Mouse (Mus musculus): ENCODE results near the gene Nek6. TPM values are rescaled to one million over a fixed set of nuclear protein-coding genes. Genes with fewer than 3 reads are reported as not detected.

Gene Nek6
- polyA plus RNA-seq, 1 experiment from 2014 or later: 58.8 TPM

- no peaks in the 10 kb centered on the region for H3K36me3 ChIP-seq
- peak overlapping the region; percentile 84 for H3K4me3 ChIP-seq
- peaks cover 57% of the 10 kb centered on the region for H3K4me1 ChIP-seq (replicated peaks)
- H3K4me2 ChIP-seq: peak overlapping the region; percentile 75
- H3K9ac ChIP-seq: peak overlapping the region; percentile 91
- peak; percentile 12; the same call in 1 of the 2 replicates for ATAC-seq (ENCODE audit: low read depth)
- 12% methylated on average over 16 of the region's 16 CpGs for WGBS
- no peaks in the 10 kb centered on the region; the same call in 1 of the 2 replicates for H3K27me3 ChIP-seq
- peak overlapping the region; percentile 85 for H3K27ac ChIP-seq (replicated peaks)
- H3K9me3 ChIP-seq: no peaks in the 10 kb centered on the region
Measured at GRCm38 (mm10) chr2:38512308-38513182, 1.1 kb downstream of the Nek6 start.

GRCm38 (mm10) chr2:38513183-38513529 is 1.7 kb downstream of the Nek6 start:
- H3K9ac ChIP-seq: peak overlapping the region; percentile 91; the same call in 1 of the 2 replicates
- 72% methylated on average over 2 of the region's 2 CpGs for WGBS
- H3K9me3 ChIP-seq: no peaks in the 10 kb centered on the region
- no peak for ATAC-seq (ENCODE audit: low read depth)
- peak overlapping the region; percentile 75 for H3K4me2 ChIP-seq
- H3K27ac ChIP-seq (replicated peaks): peak overlapping the region; percentile 85
- peaks cover 57% of the 10 kb centered on the region for H3K4me1 ChIP-seq (replicated peaks)
- H3K36me3 ChIP-seq: no peaks in the 10 kb centered on the region
- H3K4me3 ChIP-seq: peak overlapping the region; percentile 84
- no peaks in the 10 kb centered on the region; the same call in 1 of the 2 replicates for H3K27me3 ChIP-seq

DNA sequence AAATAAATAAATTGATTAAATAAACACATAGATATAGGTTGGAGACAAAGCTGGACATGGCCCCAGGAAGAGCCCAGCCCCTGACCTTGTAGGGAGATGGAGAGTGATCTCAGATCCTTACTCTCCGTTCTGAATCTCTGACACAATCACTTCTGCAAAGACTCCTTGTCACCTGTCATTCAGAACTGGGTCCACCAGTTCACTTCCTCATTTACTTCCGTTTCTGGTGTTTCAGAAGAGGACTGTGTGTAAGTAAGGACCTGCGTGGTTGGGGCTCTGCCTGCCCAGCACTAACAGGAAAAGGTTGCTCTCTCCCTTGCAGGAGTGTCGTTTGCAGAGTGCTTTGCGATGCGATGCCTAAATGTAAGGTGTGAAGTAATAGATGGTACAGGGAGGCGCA is 3.0 kb downstream of the Nek6 start:
- Histone ChIP-seq H3K4me1 (replicated peaks) (peaks cover 57% of the 10 kb centered on the region), H3K36me3 (no peaks in the 10 kb centered on the region), H3K9ac (no peak overlapping the region), H3K4me2 (no peak overlapping the region), H3K27me3 (no peaks in the 10 kb centered on the region; the same call in 1 of the 2 replicates), H3K9me3 (no peaks in the 10 kb centered on the region), H3K4me3 (no peak overlapping the region), H3K27ac (replicated peaks) (no peak overlapping the region)
- ATAC-seq (ENCODE audit: low read depth): no peak
- WGBS: 79% methylated on average over 7 of the region's 7 CpGs

- WGBS: 12% methylated on average over 6 of the region's 6 CpGs
- H3K9me3 ChIP-seq: no peaks in the 10 kb centered on the region
- H3K4me1 ChIP-seq (replicated peaks): peaks cover 66% of the 10 kb centered on the region
- H3K4me2 ChIP-seq: peak overlapping the region; percentile 13; the same call in 1 of the 2 replicates
- no peaks in the 10 kb centered on the region for H3K36me3 ChIP-seq
- peak overlapping the region; percentile 62 for H3K27ac ChIP-seq (replicated peaks)
- H3K27me3 ChIP-seq: no peaks in the 10 kb centered on the region; the same call in 1 of the 2 replicates
- H3K4me3 ChIP-seq: no peak overlapping the region
- 0 out of 2 replicates have a peak overlapping the region, but pooled peaks have one; percentile 17 for H3K9ac ChIP-seq
- ATAC-seq (ENCODE audit: low read depth): no peak
Measured at GRCm38 (mm10) chr2:38515446-38515845, 4.0 kb downstream of the Nek6 start.

DNA sequence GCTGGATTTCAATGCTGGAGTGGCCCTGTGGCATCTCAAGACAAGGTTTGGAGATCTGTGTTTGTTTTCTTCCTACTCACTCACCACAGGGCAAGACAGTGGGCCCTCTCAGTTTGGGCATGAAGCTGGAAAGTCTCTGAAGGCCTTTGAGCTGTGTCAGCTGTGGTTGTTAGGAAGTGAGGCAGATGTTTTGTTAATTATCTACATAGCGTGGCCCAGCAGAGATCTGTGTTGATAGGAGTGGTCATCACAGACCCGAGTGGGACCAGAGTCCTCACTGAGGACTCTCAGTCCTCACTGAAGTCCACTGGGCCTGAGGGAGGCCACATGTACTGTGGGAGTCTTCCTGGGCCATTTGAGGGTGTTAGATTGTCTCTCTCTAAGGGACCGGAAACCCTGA is 5.0 kb downstream of the Nek6 start:
- no peaks in the 10 kb centered on the region; the same call in 1 of the 2 replicates for H3K27me3 ChIP-seq
- no peak overlapping the region for H3K4me2 ChIP-seq
- H3K4me3 ChIP-seq: no peak overlapping the region
- no peak overlapping the region for H3K9ac ChIP-seq
- H3K4me1 ChIP-seq (replicated peaks): peaks cover 73% of the 10 kb centered on the region
- WGBS: 84% methylated on average over 3 of the region's 3 CpGs
- H3K9me3 ChIP-seq: no peaks in the 10 kb centered on the region
- no peaks in the 10 kb centered on the region for H3K36me3 ChIP-seq
- H3K27ac ChIP-seq (replicated peaks): no peak overlapping the region
- ATAC-seq (ENCODE audit: low read depth): no peak

- Histone ChIP-seq H3K9ac (no peak overlapping the region), H3K4me1 (replicated peaks) (peaks cover 76% of the 10 kb centered on the region)
- 76% methylated on average over 6 of the region's 6 CpGs for WGBS
Measured at GRCm38 (mm10) chr2:38517045-38517444, 5.6 kb downstream of the Nek6 start.

DNA sequence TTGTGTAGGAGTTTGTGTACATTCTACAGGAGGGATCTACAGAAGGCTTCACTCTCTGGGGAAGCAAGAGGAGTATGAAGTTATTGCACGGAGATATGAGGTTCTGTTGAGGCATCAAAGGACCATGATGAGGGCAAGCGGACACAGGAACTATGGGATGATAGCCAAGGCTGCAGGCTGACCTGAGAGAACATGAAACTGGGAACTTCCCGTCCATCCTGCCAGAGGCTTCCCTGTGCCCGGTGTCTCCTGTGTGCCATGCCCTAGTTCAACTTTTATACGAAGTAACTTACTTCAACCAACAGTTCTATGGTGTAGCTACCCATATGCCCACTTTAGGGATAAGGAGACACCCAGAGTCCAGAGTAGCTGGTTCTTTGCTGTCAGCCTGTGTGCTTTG is 7.3 kb downstream of the Nek6 start:
- no peak for ATAC-seq (ENCODE audit: low read depth)
- WGBS: 95% methylated on average over 5 of the region's 5 CpGs
- H3K4me1 ChIP-seq (replicated peaks): peaks cover 69% of the 10 kb centered on the region
- no peak overlapping the region for H3K4me3 ChIP-seq
- no peaks in the 10 kb centered on the region for H3K9me3 ChIP-seq
- H3K27me3 ChIP-seq: no peaks in the 10 kb centered on the region
- no peak overlapping the region for H3K27ac ChIP-seq (replicated peaks)
- H3K36me3 ChIP-seq: no peaks in the 10 kb centered on the region
- H3K4me2 ChIP-seq: no peak overlapping the region
- no peak overlapping the region for H3K9ac ChIP-seq

More at GRCm38 (mm10) chr2:38517045-38517444, 5.6 kb downstream of the Nek6 start:
- Histone ChIP-seq H3K36me3 (no peaks in the 10 kb centered on the region), H3K4me3 (no peak overlapping the region), H3K9me3 (no peaks in the 10 kb centered on the region), H3K4me2 (no peak overlapping the region), H3K27me3 (no peaks in the 10 kb centered on the region; the same call in 1 of the 2 replicates), H3K27ac (replicated peaks) (no peak overlapping the region)
- no peak for ATAC-seq (ENCODE audit: low read depth)

DNA sequence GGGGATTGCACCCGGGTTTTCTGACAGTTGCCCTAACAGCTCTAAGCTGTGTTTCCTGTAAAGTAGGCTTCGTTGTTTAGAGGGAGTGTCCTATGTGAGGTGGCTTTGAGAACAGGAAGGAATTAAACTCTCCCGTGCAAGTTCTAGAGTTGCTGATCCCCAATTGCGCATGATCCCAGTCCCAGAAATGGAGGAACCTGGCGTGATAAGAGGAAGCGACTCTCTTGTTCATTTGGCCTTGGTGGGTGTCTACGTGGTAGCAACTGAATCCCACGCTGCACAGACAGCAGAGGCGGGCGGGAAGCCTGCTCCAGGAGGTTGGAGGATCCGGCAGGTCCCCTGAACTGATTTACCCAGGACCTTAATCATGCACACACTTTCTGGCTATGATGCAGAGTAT is 8.5 kb downstream of the Nek6 start:
- H3K4me3 ChIP-seq: no peak overlapping the region
- ATAC-seq (ENCODE audit: low read depth): no peak
- H3K27me3 ChIP-seq: no peaks in the 10 kb centered on the region
- no peak overlapping the region for H3K9ac ChIP-seq
- 0 out of 2 replicates have a peak overlapping the region, but pooled peaks have one; percentile 7 for H3K27ac ChIP-seq (replicated peaks)
- peaks cover 56% of the 10 kb centered on the region for H3K4me1 ChIP-seq (replicated peaks)
- H3K9me3 ChIP-seq: no peaks in the 10 kb centered on the region
- no peaks in the 10 kb centered on the region for H3K36me3 ChIP-seq
- H3K4me2 ChIP-seq: no peak overlapping the region
- WGBS: 82% methylated on average over 11 of the region's 11 CpGs

GRCm38 (mm10) chr2:38521618-38522017 is 10.2 kb downstream of the Nek6 start:
- no peak overlapping the region for H3K4me3 ChIP-seq
- H3K9me3 ChIP-seq: no peaks in the 10 kb centered on the region
- no peak overlapping the region for H3K4me2 ChIP-seq
- no peaks in the 10 kb centered on the region for H3K36me3 ChIP-seq
- peak; percentile 37; the same call in 1 of the 2 replicates for ATAC-seq (ENCODE audit: low read depth)
- H3K4me1 ChIP-seq (replicated peaks): peaks cover 52% of the 10 kb centered on the region
- no peak overlapping the region for H3K9ac ChIP-seq
- WGBS: 71% methylated on average over 12 of the region's 12 CpGs
- no peaks in the 10 kb centered on the region for H3K27me3 ChIP-seq
- peak overlapping the region; percentile 46; the same call in 1 of the 2 replicates for H3K27ac ChIP-seq (replicated peaks)

- Histone ChIP-seq H3K4me1 (replicated peaks) (peaks cover 46% of the 10 kb centered on the region), H3K36me3 (no peaks in the 10 kb centered on the region), H3K4me2 (no peak overlapping the region), H3K9me3 (no peaks in the 10 kb centered on the region), H3K4me3 (no peak overlapping the region), H3K27me3 (no peaks in the 10 kb centered on the region), H3K9ac (no peak overlapping the region), H3K27ac (replicated peaks) (peak overlapping the region; percentile 28; the same call in 1 of the 2 replicates)
- 75% methylated on average over 2 of the region's 2 CpGs for WGBS
- no peak for ATAC-seq (ENCODE audit: low read depth)
Measured at GRCm38 (mm10) chr2:38522354-38522753, 10.9 kb downstream of the Nek6 start.

GRCm38 (mm10) chr2:38523781-38524445 is 12.5 kb downstream of the Nek6 start:
- 81% methylated on average over 10 of the region's 10 CpGs for WGBS
- no peak overlapping the region for H3K4me3 ChIP-seq
- no peak overlapping the region for H3K27ac ChIP-seq (replicated peaks)
- no peak overlapping the region for H3K9ac ChIP-seq
- H3K27me3 ChIP-seq: no peaks in the 10 kb centered on the region
- no peak for ATAC-seq (ENCODE audit: low read depth)
- no peak overlapping the region for H3K4me2 ChIP-seq
- H3K4me1 ChIP-seq (replicated peaks): peaks cover 46% of the 10 kb centered on the region
- no peaks in the 10 kb centered on the region for H3K36me3 ChIP-seq
- H3K9me3 ChIP-seq: no peaks in the 10 kb centered on the region

DNA sequence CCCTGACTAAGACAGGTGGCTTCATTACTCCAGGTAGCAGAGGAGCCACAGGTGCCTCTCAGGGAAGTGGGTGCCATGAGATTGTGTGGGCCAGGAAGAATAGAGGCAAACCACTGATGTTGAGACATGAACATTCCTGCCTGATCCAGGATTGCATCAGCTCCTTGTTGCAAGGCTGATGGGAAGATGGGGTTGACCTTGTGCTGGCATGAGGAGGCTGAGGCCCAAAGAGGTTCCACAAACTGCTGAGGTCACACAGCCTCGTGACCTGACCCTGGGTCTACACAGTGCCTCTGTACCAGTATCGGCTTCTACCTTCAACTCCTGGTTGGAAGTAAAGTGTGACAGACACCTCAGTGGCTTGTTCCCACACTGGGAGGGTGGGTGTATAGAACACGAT is 13.6 kb downstream of the Nek6 start:
- ATAC-seq (ENCODE audit: low read depth): no peak
- no peak overlapping the region for H3K4me3 ChIP-seq
- 90% methylated on average over 3 of the region's 3 CpGs for WGBS

More for the DNA sequence above, 13.6 kb downstream of the Nek6 start:
- Histone ChIP-seq H3K27ac (replicated peaks) (no peak overlapping the region), H3K9me3 (no peaks in the 10 kb centered on the region), H3K4me1 (replicated peaks) (peaks cover 51% of the 10 kb centered on the region), H3K27me3 (no peaks in the 10 kb centered on the region), H3K9ac (no peak overlapping the region), H3K36me3 (no peaks in the 10 kb centered on the region), H3K4me2 (no peak overlapping the region)

Data from neural tube, embryonic 13.5 days (tissue).